Mouse (Mus musculus): ENCODE data around the gene Car3.

DNA sequence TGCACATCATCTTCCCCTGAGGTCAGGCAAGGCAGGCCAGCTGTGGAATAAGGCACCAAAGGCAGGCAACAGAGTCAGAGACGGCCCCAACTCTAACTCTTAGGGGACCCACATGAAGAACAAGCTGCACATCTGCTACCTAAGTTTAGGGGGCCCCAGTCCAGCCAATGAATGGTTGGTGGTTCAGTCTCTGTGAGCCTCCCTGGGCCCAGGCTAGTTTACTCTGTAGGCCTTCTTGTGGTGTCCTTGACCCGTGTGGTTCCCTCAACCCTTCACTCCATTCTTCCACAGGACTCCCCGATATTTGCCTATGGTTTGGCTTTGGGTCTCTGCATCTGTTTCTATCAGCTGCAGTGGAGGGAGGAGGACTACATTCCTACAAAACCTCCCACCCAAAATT, 40.1 kb downstream of the Car3 start:
- TF ChIP-seq CTCF (IDR thresholded peaks at IDR 0.05; ENCODE audit: insufficient read depth, low read depth, low read length) (no peak), POLR2A (IDR thresholded peaks at IDR 0.05; ENCODE audit: insufficient read depth, low read depth, low read length) (no peak)

Measured in olfactory bulb, adult 2 months (tissue).